Mouse (Mus musculus): ENCODE data around the gene Tpi1. TPM values are rescaled to one million over a fixed set of nuclear protein-coding genes. Genes with fewer than 3 reads are reported as not detected.
"Not testable (repeated sequence)": the region's sequence is repeated elsewhere in the genome, so short reads cannot be mapped to it uniquely, and the experiment has no call there.

Gene Tpi1
- polyA plus RNA-seq, 1 experiment from 2014 or later, result 1,271 TPM

DNA sequence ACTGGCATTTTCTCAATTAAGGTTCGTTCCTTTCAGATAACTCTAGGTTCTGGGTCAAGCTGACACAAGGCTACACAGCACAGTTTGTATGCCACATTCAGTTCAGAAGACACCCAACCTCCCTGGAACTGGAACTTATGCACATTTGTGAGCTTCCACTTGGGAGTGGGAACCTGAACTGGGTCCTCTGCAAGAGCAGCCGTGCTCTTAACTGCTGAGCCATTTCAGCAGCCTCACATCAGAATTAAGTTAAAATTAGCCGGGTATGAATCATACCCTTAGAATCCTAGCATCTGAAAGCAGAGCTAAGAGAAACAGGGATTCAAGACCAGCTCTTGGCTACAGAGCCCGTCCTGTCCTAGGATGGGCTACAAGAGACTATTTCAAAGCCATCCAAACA, 6.7 kb downstream of the Tpi1 start:
- no peak overlapping the region for H3K9ac ChIP-seq (ENCODE audit: low read depth, low read length)
- no peak overlapping the region for H3K4me2 ChIP-seq (ENCODE audit: low read depth, low read length)
- no peaks in the 10 kb centered on the region for H3K27me3 ChIP-seq (replicated peaks; ENCODE audit: control insufficient read depth, insufficient read depth, low read length)
- peaks cover 32% of the 10 kb centered on the region for H3K4me1 ChIP-seq (ENCODE audit: control insufficient read depth, insufficient read depth, low read length)
- H3K27ac ChIP-seq (ENCODE audit: low read length), result peak overlapping the region; percentile 96; the same call in 1 of the 2 replicates
- no peak overlapping the region for H3K4me3 ChIP-seq (ENCODE audit: low read length)
- ATAC-seq, result no peak
- 87% methylated on average over 4 of the region's 4 CpGs for WGBS
- H3K36me3 ChIP-seq (ENCODE audit: control insufficient read depth, insufficient read depth, low read length), result peaks cover 3% of the 10 kb centered on the region; the same call in 1 of the 2 replicates
- H3K9me3 ChIP-seq (ENCODE audit: control insufficient read depth, low read length), result no peaks in the 10 kb centered on the region

DNA sequence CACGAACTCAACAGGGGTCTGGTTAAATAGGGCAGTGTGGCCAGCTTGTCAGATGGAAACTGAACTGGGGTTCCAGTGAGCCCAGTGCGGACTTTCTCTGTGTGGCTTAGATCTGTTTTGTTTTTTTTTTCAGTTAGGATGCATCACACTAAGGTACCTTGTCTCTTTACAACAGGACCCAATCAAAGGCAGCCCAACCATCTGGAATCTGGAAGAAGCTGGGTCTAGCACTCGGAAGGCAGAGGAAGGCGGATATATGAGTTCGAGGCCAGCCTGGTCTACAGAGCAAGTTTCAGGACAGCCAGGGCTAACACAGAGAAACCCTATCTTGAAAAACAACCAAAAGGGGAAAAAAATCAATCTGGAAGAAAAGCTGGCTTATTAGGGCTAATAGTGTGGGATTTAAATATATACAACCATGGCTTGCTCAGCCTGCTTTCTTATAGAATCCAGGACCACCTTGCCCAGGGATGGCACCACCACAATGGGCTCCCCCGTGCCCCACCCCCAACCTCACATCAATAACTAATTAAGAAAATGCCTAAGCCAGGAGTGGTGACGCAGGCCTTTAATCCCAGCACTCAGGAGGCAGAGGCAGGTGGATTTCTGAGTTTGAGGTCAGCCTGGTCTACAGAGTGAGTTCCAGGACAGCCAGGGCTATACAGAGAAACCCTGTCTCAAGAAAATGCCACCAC, 7.5 kb downstream of the Tpi1 start:
- Histone ChIP-seq H3K9me3 (ENCODE audit: control insufficient read depth, low read length) (no peaks in the 10 kb centered on the region), H3K4me1 (ENCODE audit: control insufficient read depth, insufficient read depth, low read length) (peaks cover 25% of the 10 kb centered on the region)
- 76% methylated on average over 7 of the region's 7 CpGs for WGBS

DNA sequence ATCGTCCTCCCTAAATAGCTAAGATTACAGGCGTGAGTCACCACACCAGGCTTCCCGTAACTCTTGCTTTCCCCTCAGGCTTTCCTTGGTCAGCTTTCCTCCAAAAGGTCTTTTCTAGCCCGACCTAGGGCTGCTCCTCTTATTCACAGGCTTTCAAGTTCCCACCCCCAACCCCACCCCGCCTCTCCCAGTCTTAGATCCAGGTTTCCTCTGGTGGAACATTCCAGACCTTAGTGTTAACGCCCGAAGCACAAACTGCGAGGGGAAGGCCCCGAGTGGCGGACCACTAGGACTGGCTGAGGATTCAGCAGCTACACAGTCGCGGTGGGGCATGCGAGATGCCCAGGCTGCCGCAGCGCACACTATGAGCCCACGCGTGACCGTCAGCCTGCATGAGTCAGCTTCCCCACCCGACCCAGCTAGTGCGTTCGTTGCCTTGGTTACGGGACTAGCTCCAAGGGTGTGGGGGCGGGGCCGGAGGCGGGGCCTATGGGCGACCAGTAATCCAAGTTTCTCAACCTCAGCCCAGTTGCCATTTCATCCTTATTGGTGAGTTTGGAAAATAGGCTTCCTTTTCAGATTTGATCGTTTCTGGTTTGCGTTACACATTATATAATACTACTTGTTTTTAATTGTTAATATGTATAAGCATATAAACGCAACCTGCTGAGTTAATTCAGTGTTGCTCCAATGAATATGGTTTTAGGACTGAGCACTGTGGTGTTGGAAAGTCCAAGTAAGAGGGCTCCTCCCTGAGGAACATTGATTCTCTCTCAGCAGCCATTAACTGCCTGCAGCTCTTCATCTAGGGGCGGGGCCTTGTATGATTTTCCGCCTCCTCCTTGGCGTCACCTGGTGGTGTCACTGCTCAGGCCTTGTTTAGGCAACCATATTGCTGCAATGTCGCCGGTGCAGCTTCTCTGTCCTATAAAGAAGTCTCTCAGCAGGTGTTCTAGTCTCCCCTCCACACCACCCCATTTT, 8.5 kb downstream of the Tpi1 start:
- H3K36me3 ChIP-seq (ENCODE audit: control insufficient read depth, insufficient read depth, low read length), result no peaks in the 10 kb centered on the region; the same call in 1 of the 2 replicates
- H3K4me3 ChIP-seq (ENCODE audit: low read length), result peak overlapping the region; percentile 59
- peak; percentile 76 for ATAC-seq
- H3K4me1 ChIP-seq (ENCODE audit: control insufficient read depth, insufficient read depth, low read length), result peaks cover 22% of the 10 kb centered on the region
- H3K9me3 ChIP-seq (ENCODE audit: control insufficient read depth, low read length), result no peaks in the 10 kb centered on the region
- H3K27me3 ChIP-seq (replicated peaks; ENCODE audit: control insufficient read depth, insufficient read depth, low read length), result no peaks in the 10 kb centered on the region
- H3K27ac ChIP-seq (ENCODE audit: low read length), result peak overlapping the region; percentile 94
- 1% methylated on average over 34 of the region's 34 CpGs for WGBS
- H3K4me2 ChIP-seq (ENCODE audit: low read depth, low read length), result peak overlapping the region; percentile 90
- peak overlapping the region; percentile 71 for H3K9ac ChIP-seq (ENCODE audit: low read depth, low read length)

More for the DNA sequence above, 7.5 kb downstream of the Tpi1 start:
- H3K4me3 ChIP-seq (ENCODE audit: low read length), result peak overlapping the region; percentile 59
- no peak for ATAC-seq
- H3K27ac ChIP-seq (ENCODE audit: low read length), result peak overlapping the region; percentile 94
- peak overlapping the region; percentile 36 for H3K9ac ChIP-seq (ENCODE audit: low read depth, low read length)
- peak overlapping the region; percentile 90 for H3K4me2 ChIP-seq (ENCODE audit: low read depth, low read length)
- H3K27me3 ChIP-seq (replicated peaks; ENCODE audit: control insufficient read depth, insufficient read depth, low read length), result no peaks in the 10 kb centered on the region
- H3K36me3 ChIP-seq (ENCODE audit: control insufficient read depth, insufficient read depth, low read length), result no peaks in the 10 kb centered on the region; the same call in 1 of the 2 replicates

DNA sequence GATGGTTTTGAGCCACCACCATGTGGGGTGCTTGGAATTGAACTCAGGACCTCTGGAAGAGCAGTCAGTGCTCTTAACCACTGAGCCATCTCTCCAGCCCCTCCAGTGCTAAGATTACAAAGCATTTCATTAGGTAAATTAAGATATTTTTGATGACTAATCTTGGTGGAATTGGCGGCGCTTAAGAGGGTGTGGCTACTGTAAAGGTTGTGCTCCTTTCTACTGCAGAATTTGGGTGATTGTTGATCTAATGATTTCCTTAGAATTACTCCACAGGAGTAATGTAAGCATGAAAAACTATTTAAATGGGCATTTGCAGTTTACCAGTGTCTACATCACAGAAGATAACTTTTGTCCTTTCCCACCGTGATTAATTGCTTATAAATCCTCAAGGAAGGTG, 9.8 kb downstream of the Tpi1 start:
- H3K4me2 ChIP-seq (ENCODE audit: low read depth, low read length), result no peak overlapping the region
- WGBS, result 89% methylated on average over 3 of the region's 3 CpGs

DNA sequence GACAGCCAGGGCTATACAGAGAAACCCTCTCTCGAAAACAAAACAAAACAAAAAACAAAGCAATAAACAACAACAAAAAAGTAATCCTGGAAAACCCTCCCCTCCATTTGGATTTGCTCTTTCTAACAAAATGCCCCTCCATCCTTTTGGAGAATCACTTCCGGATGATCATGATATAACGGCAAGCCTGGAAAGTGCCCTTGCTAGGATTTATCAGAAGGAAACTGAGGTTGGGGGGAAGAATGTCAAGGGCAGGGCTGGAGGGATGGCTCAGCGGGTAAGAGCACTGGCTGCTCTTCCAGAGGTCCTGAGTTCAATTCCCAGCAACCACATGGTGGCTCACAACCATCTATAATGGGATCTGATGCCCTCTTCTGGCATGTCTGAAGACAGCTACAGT, 10.4 kb downstream of the Tpi1 start:
- peaks cover 14% of the 10 kb centered on the region for H3K4me1 ChIP-seq (ENCODE audit: control insufficient read depth, insufficient read depth, low read length)
- WGBS, result 95% methylated on average over 4 of the region's 4 CpGs
- not testable (repeated sequence) for H3K4me2 ChIP-seq (ENCODE audit: low read depth, low read length); H3K27me3 ChIP-seq (replicated peaks; ENCODE audit: control insufficient read depth, insufficient read depth, low read length); H3K9ac ChIP-seq (ENCODE audit: low read depth, low read length); ATAC-seq; H3K27ac ChIP-seq (ENCODE audit: low read length); H3K36me3 ChIP-seq (ENCODE audit: control insufficient read depth, insufficient read depth, low read length); H3K4me3 ChIP-seq (ENCODE audit: low read length); H3K9me3 ChIP-seq (ENCODE audit: control insufficient read depth, low read length)

More for the DNA sequence above, 9.8 kb downstream of the Tpi1 start:
- no peak for ATAC-seq
- Histone ChIP-seq H3K4me1 (ENCODE audit: control insufficient read depth, insufficient read depth, low read length) (peaks cover 14% of the 10 kb centered on the region), H3K9ac (ENCODE audit: low read depth, low read length) (no peak overlapping the region), H3K27ac (ENCODE audit: low read length) (no peak overlapping the region), H3K4me3 (ENCODE audit: low read length) (no peak overlapping the region), H3K36me3 (ENCODE audit: control insufficient read depth, insufficient read depth, low read length) (no peaks in the 10 kb centered on the region), H3K9me3 (ENCODE audit: control insufficient read depth, low read length) (no peaks in the 10 kb centered on the region), H3K27me3 (replicated peaks; ENCODE audit: control insufficient read depth, insufficient read depth, low read length) (no peaks in the 10 kb centered on the region)

DNA sequence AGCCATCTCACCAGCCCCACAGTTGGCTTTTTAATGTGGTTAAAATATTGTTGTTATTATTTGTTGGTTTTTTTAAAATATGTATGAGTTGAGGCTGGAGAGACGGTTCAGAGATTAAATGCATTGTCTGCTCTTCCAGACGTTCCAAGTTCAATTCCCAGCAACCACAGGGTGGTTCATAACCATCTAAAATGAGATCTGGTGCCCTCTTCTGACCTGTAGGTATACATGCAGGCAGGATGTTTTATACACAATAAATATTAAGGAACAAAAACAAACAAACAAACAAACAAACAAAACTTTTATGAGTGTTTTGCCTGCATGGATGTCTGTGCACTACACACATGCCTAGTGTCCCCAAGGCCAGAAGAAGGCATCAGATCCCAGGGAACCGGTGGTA, 11.0 kb downstream of the Tpi1 start:
- H3K9ac ChIP-seq (ENCODE audit: low read depth, low read length), result no peak overlapping the region
- H3K27ac ChIP-seq (ENCODE audit: low read length), result no peak overlapping the region
- H3K4me3 ChIP-seq (ENCODE audit: low read length), result no peak overlapping the region
- H3K4me2 ChIP-seq (ENCODE audit: low read depth, low read length), result no peak overlapping the region
- WGBS, result 84% methylated on average over 3 of the region's 3 CpGs
- H3K27me3 ChIP-seq (replicated peaks; ENCODE audit: control insufficient read depth, insufficient read depth, low read length), result no peaks in the 10 kb centered on the region
- no peaks in the 10 kb centered on the region for H3K9me3 ChIP-seq (ENCODE audit: control insufficient read depth, low read length)
- peaks cover 14% of the 10 kb centered on the region for H3K4me1 ChIP-seq (ENCODE audit: control insufficient read depth, insufficient read depth, low read length)
- ATAC-seq, result no peak
- H3K36me3 ChIP-seq (ENCODE audit: control insufficient read depth, insufficient read depth, low read length), result no peaks in the 10 kb centered on the region

DNA sequence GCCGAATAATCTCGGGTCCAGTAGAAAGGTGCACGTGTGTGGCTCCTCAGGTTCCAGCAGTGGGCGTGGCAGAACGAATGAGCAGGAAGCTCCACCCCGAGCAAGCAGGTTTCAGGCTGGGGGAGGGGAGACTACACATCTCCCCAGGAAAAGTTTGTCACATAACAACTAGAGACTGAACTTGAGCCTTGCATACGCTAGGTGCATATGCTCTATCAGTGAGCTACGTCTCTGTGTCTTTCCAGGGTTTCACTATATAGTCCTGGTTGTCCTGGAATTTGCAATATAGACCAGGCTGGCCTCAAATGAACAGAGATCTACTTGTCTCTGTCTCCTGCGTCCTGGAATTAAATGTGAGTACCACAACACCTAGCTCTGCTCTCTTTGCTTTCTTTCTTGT, 11.7 kb downstream of the Tpi1 start:
- H3K4me1 ChIP-seq (ENCODE audit: control insufficient read depth, insufficient read depth, low read length); H3K36me3 ChIP-seq (ENCODE audit: control insufficient read depth, insufficient read depth, low read length); H3K27me3 ChIP-seq (replicated peaks; ENCODE audit: control insufficient read depth, insufficient read depth, low read length); H3K9ac ChIP-seq (ENCODE audit: low read depth, low read length); H3K9me3 ChIP-seq (ENCODE audit: control insufficient read depth, low read length): not testable (repeated sequence)
- peak overlapping the region; percentile 2; the same call in 1 of the 2 replicates for H3K4me3 ChIP-seq (ENCODE audit: low read length)
- H3K4me2 ChIP-seq (ENCODE audit: low read depth, low read length), result peak overlapping the region; percentile 7; the same call in 1 of the 2 replicates
- WGBS, result 21% methylated on average over 4 of the region's 9 CpGs
- ATAC-seq, result peak; percentile 27
- peak overlapping the region; percentile 31 for H3K27ac ChIP-seq (ENCODE audit: low read length)

DNA sequence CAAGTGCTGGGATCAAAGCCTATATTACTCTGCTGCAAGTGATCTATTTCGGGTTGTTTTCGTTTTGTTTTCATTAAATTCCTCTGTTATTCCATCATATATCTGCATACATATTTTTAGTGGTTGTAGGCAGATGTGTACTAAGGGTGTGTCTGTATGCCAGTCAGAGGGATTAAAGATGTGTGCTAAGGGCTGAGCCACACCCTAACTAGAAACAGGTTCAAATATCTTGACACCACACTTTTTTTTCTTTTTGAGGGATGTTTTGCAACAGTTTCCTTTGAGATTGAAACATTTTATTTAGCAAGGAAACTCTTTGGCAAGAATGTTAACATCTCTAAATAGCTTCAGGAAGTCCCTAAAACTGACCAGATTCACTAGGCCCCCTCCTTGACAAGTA, 17.9 kb downstream of the Tpi1 start:
- Histone ChIP-seq H3K4me1 (ENCODE audit: control insufficient read depth, insufficient read depth, low read length) (no peaks in the 10 kb centered on the region), H3K4me2 (ENCODE audit: low read depth, low read length) (no peak overlapping the region), H3K4me3 (ENCODE audit: low read length) (no peak overlapping the region), H3K9ac (ENCODE audit: low read depth, low read length) (no peak overlapping the region), H3K36me3 (ENCODE audit: control insufficient read depth, insufficient read depth, low read length) (no peaks in the 10 kb centered on the region), H3K27me3 (replicated peaks; ENCODE audit: control insufficient read depth, insufficient read depth, low read length) (no peaks in the 10 kb centered on the region), H3K9me3 (ENCODE audit: control insufficient read depth, low read length) (no peaks in the 10 kb centered on the region), H3K27ac (ENCODE audit: low read length) (no peak overlapping the region)
- 74% methylated on average over 2 of the region's 2 CpGs for WGBS
- ATAC-seq, result peak; percentile 73

DNA sequence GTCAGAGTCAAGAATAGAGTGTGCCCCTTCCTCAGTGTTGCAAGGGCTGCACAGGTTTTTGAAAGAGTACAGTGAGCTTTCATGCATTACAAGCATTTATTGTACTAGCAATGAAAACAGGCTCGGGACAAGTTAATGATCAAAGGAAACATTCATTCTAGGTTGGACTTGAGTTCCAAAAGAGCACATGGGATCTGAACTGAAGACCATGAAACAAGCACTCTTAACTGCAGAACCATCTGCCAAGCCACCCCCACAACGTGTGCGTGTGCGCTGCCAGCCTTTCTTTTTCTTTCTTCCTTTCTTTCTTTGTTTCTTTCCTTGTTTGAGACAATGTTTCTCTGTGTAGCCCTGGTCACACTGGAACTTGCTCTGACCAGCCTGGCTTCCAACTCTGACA, 18.3 kb downstream of the Tpi1 start:
- no peaks in the 10 kb centered on the region for H3K36me3 ChIP-seq (ENCODE audit: control insufficient read depth, insufficient read depth, low read length)
- H3K27me3 ChIP-seq (replicated peaks; ENCODE audit: control insufficient read depth, insufficient read depth, low read length), result no peaks in the 10 kb centered on the region
- H3K9me3 ChIP-seq (ENCODE audit: control insufficient read depth, low read length), result no peaks in the 10 kb centered on the region
- no peak overlapping the region for H3K4me2 ChIP-seq (ENCODE audit: low read depth, low read length)
- no peaks in the 10 kb centered on the region for H3K4me1 ChIP-seq (ENCODE audit: control insufficient read depth, insufficient read depth, low read length)
- 71% methylated on average over 4 of the region's 4 CpGs for WGBS
- H3K9ac ChIP-seq (ENCODE audit: low read depth, low read length), result no peak overlapping the region
- no peak overlapping the region for H3K27ac ChIP-seq (ENCODE audit: low read length)
- H3K4me3 ChIP-seq (ENCODE audit: low read length), result no peak overlapping the region
- peak; percentile 42 for ATAC-seq

Data from intestine, embryonic 16.5 days (tissue).